In the genomic region with DNA sequence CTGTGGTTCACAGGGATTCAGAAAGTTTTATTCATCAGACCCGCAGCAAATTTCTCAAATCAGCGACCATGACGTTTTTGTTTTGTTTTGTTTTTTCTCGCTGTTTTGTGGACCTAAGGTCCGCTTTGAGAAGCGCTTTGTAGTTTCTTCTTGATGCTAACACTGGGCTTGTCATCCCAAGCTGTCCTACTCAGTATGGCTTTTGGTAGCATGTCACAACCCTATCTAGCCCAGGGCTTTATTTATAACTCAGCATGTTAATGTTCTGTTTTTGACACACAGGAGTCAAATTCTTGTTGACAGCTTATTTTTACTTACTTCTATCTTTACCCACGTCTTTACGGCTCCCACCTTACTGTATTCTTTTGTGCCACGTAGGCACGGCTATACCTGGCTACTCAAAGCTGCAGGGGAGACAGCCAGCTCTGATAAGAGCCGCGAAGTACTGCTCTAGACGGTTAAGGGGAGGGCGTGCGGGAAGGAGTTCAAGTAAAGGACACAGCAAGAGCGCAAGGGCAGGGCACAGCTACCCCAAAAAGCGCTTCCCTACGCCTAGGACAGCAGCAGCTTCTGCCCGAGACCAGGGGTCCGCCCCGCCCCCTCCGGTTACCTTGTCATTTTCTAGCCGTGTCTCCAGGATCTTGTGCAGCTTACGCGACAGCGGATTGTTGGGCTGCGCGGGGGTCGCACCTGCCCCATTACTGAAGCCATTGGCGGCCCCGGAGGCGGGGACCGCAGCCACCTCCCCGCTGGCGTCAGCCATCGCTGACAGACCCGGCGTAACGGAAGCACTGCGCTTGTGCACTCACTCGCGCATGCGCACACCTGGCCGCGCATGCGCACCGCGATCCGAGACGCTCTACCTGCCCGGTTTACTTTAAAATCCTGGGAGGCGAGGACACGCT, we compare ENCODE assay signal across 8 mouse cellular contexts. TPM values are rescaled to one million over a fixed set of nuclear protein-coding genes. Genes with fewer than 3 reads are reported as not detected.
DNase-seq lines count a peak whose midpoint lies in the region; ATAC-seq and TF ChIP-seq lines count a peak whose summit lies in the region.

Gene Cog6 (minus strand): TSS at position 802 of the 905 bp plus-strand sequence.

- H3K9ac ChIP-seq in MEL (ENCODE audit: control insufficient read depth, low read depth, low read length, poor library complexity, severe bottlenecking): peak within 1 kb of the TSS; percentile 79
- peak within 1 kb of the TSS; percentile 77 for H3K9ac ChIP-seq in lung, embryonic 16.5 days (ENCODE audit: low read length)

- H3K4me2 ChIP-seq in lung, embryonic 16.5 days (ENCODE audit: low read depth, low read length): peak within 1 kb of the TSS; percentile 83

- no peaks in the 10 kb centered on the region for H3K27me3 ChIP-seq in MEL (ENCODE audit: control insufficient read depth in 1 of 2, insufficient read depth in 2 of 2, low read length in 2 of 2)
- no peaks in the 10 kb centered on the region for H3K27me3 ChIP-seq in cerebellum, adult 2 months (ENCODE audit: control insufficient read depth, insufficient read depth, low read length)
- no peaks in the 10 kb centered on the region for H3K27me3 ChIP-seq in lung, embryonic 16.5 days (ENCODE audit: control insufficient read depth, insufficient read depth, low read depth, low read length)

- peak; percentile 91 for DNase-seq in MEL (ENCODE audit: low read depth, low spot score)
- DNase-seq in cerebellum, adult 2 months: peak; percentile 87 to 90
- DNase-seq in forelimb bud, embryonic 11.5 days (ENCODE audit: low read depth, low spot score): peak; percentile 94
- DNase-seq in layer of hippocampus, adult 9-10 months (ENCODE audit: low spot score): peak; percentile 41
- peak; percentile 62 for DNase-seq in ovary, postnatal 10 days (ENCODE audit: low spot score)
- DNase-seq in thymus, postnatal 10 days (ENCODE audit: low spot score in 2 of 2): peak; percentile 80 to 85

- peak; percentile 81 to 85 for TF ChIP-seq POLR2A in MEL (IDR thresholded peaks at IDR 0.05; ENCODE audit: control insufficient read depth in 1 of 2, insufficient read depth in 1 of 2, low read depth in 1 of 2, low read length in 2 of 2, poor library complexity in 1 of 2)
- peak; percentile 92 for TF ChIP-seq POLR2A in cerebellum, adult 2 months (IDR thresholded peaks at IDR 0.05; ENCODE audit: borderline replicate concordance, insufficient read depth, low read length)

- peak; percentile 91 to 98 for ATAC-seq in hematopoietic stem cell, adult 5-6 weeks (replicated peaks in 1 of 2; ENCODE audit: insufficient read depth in 1 of 2, low FRiP score in 2 of 2, low TSS enrichment in 1 of 2, low read depth in 1 of 2, poor library complexity in 2 of 2, severe bottlenecking in 2 of 2)
- peak; percentile 94 for ATAC-seq in lung, embryonic 16.5 days (ENCODE audit: low read depth)

- H3K36me3 ChIP-seq in MEL (ENCODE audit: control insufficient read depth in 1 of 2, insufficient read depth in 2 of 2, low read length in 2 of 2): peaks cover 0 to 8% of the 10 kb centered on the region in 2 experiments; a peak in 3 of 4 replicates
- peaks cover 10% of the 10 kb centered on the region for H3K36me3 ChIP-seq in lung, embryonic 16.5 days (ENCODE audit: control insufficient read depth, insufficient read depth, low read length)

- H3K27ac ChIP-seq in MEL (ENCODE audit: control insufficient read depth, low read depth, low read length): peak within 1 kb of the TSS; percentile 53
- H3K27ac ChIP-seq in cerebellum, adult 2 months (ENCODE audit: insufficient read depth, low read length): peak within 1 kb of the TSS; percentile 71; the same call in 1 of the 2 replicates
- H3K27ac ChIP-seq in lung, embryonic 16.5 days (ENCODE audit: low read length): peak within 1 kb of the TSS; percentile 80

- peak within 1 kb of the TSS; percentile 80 to 85 for H3K4me3 ChIP-seq in MEL (ENCODE audit: control insufficient read depth in 1 of 2, insufficient read depth in 1 of 2, low read depth in 2 of 2, low read length in 2 of 2)
- H3K4me3 ChIP-seq in cerebellum, adult 2 months (replicated peaks; ENCODE audit: insufficient read depth, low read depth, low read length): peak within 1 kb of the TSS; percentile 92
- peak within 1 kb of the TSS; percentile 85 for H3K4me3 ChIP-seq in lung, embryonic 16.5 days (ENCODE audit: low read length)

- no peak for TF ChIP-seq RAD21 in MEL (IDR thresholded peaks at IDR 0.05; ENCODE audit: low read depth, low read length)

- no peaks in the 10 kb centered on the region for H3K9me3 ChIP-seq in MEL (replicated peaks; ENCODE audit: insufficient read depth, low read length)
- H3K9me3 ChIP-seq in lung, embryonic 16.5 days (ENCODE audit: control insufficient read depth, low read length): no peaks in the 10 kb centered on the region

- no peak for TF ChIP-seq CTCF in MEL (IDR thresholded peaks at IDR 0.05 in 2 of 3, conservative IDR thresholded peaks at IDR 0.05 in 1 of 3; ENCODE audit: control insufficient read depth in 1 of 3, insufficient read depth in 1 of 3, low read depth in 2 of 3, low read length in 3 of 3, poor library complexity in 1 of 3, severe bottlenecking in 1 of 3)
- TF ChIP-seq CTCF in cerebellum, adult 2 months (IDR thresholded peaks at IDR 0.05; ENCODE audit: borderline replicate concordance, insufficient read depth, low read depth, low read length): no peak

- 3% methylated on average over 53 of the region's 53 CpGs for WGBS in cerebellum, adult 2 months
- 3% methylated on average over 53 of the region's 53 CpGs for WGBS in lung, embryonic 16.5 days

- TF ChIP-seq EP300 in MEL (IDR thresholded peaks at IDR 0.05; ENCODE audit: low read depth in 1 of 2, low read length in 2 of 2): no peak

- H3K4me1 ChIP-seq in MEL (ENCODE audit: control insufficient read depth in 1 of 2, insufficient read depth in 2 of 2, low read length in 2 of 2): peaks cover 4 to 5% of the 10 kb centered on the region in 2 experiments; a peak in 2 of 4 replicates
- H3K4me1 ChIP-seq in cerebellum, adult 2 months (ENCODE audit: control insufficient read depth, insufficient read depth, low read length): peaks cover 5% of the 10 kb centered on the region
- no peaks in the 10 kb centered on the region; the same call in 1 of the 2 replicates for H3K4me1 ChIP-seq in lung, embryonic 16.5 days (replicated peaks; ENCODE audit: control insufficient read depth, insufficient read depth, low read length)

- H3K79me2 ChIP-seq in MEL (ENCODE audit: control insufficient read depth, insufficient read depth, low read length, poor library complexity): no peaks in the 10 kb centered on the region; the same call in 1 of the 2 replicates

TF ChIP-seq in MEL, 35 proteins besides CTCF, POLR2A, EP300 and RAD21:
- no peak for TF ChIP-seq CHD2 (IDR thresholded peaks at IDR 0.05; ENCODE audit: low read length)
- no peak for TF ChIP-seq ZC3H11A (IDR thresholded peaks at IDR 0.05; ENCODE audit: low read depth, low read length)
- TF ChIP-seq MAX (IDR thresholded peaks at IDR 0.05; ENCODE audit: low read length): no peak; the same call in 1 of the 2 replicates
- no peak for TF ChIP-seq GABPA (IDR thresholded peaks at IDR 0.05; ENCODE audit: low read depth, low read length)
- 0 out of 2 replicates have a peak, but pooled peaks have one; percentile 32 for TF ChIP-seq MXI1 (IDR thresholded peaks at IDR 0.05; ENCODE audit: low read depth, low read length)
- TF ChIP-seq TBP (IDR thresholded peaks at IDR 0.05; ENCODE audit: low read depth, low read length): peak; percentile 71
- peak; percentile 87 for TF ChIP-seq HCFC1 (IDR thresholded peaks at IDR 0.05; ENCODE audit: low read depth, low read length)
- peak; percentile 30; the same call in 1 of the 2 replicates for TF ChIP-seq SIN3A (IDR thresholded peaks at IDR 0.05; ENCODE audit: low read length)
- peak; percentile 72; the same call in 1 of the 2 replicates for TF ChIP-seq ZMIZ1 (IDR thresholded peaks at IDR 0.05; ENCODE audit: low read depth, low read length)
- peak; percentile 81 for TF ChIP-seq NELFE (IDR thresholded peaks at IDR 0.05; ENCODE audit: low read depth, low read length)
- no peak for TF ChIP-seq RCOR1 (IDR thresholded peaks at IDR 0.05; ENCODE audit: low read depth, low read length)
- TF ChIP-seq UBTF (IDR thresholded peaks at IDR 0.05; ENCODE audit: borderline replicate concordance, insufficient read depth, low read depth, low read length): no peak
- peak; percentile 58; the same call in 1 of the 2 replicates for TF ChIP-seq ELF1 (IDR thresholded peaks at IDR 0.05; ENCODE audit: low read depth, low read length)
- TF ChIP-seq BHLHE40 (IDR thresholded peaks at IDR 0.05; ENCODE audit: borderline replicate concordance, low read depth, low read length): no peak
- peak; percentile 91 for TF ChIP-seq NRF1 (IDR thresholded peaks at IDR 0.05; ENCODE audit: insufficient read depth, low read depth, low read length, poor library complexity, severe bottlenecking)
- TF ChIP-seq GATA1 (IDR thresholded peaks at IDR 0.05; ENCODE audit: low read depth, low read length): peak; percentile 44; the same call in 1 of the 2 replicates
- no peak for TF ChIP-seq MEF2A (IDR thresholded peaks at IDR 0.05; ENCODE audit: extremely low read depth, insufficient replicate concordance, low read depth, low read length, poor library complexity, severe bottlenecking)
- no peak for TF ChIP-seq TAL1 (IDR thresholded peaks at IDR 0.05; ENCODE audit: low read length)
- TF ChIP-seq USF1 (IDR thresholded peaks at IDR 0.05; ENCODE audit: low read depth, low read length): no peak
- TF ChIP-seq ETS1 (IDR thresholded peaks at IDR 0.05; ENCODE audit: low read depth, low read length): no peak
- TF ChIP-seq TCF12 (IDR thresholded peaks at IDR 0.05; ENCODE audit: low read depth, low read length): 0 out of 2 replicates have a peak, but pooled peaks have one; percentile 16
- TF ChIP-seq POLR2AphosphoS2 (IDR thresholded peaks at IDR 0.05; ENCODE audit: low read length): peak; percentile 39; the same call in 1 of the 2 replicates

RNA-seq across cellular contexts. Expression of gene Cog6, which starts in this region (rescaled TPM):
- 15.6 and 16.6 TPM in 2 replicates for total RNA-seq in MEL (2012; rRNA removed)
- 10 to 100 TPM in 1 of 2 experiments, not detected in 1; 21.6 TPM for polyA plus RNA-seq in MEL (2012; ENCODE audit: insufficient read depth in 1 of 2, insufficient read length in 2 of 2, low read depth in 1 of 2, low replicate concordance in 2 of 2, missing spikeins in 1 of 2)
- polyA plus RNA-seq in cerebellum, adult 2 months (2012; rRNA removed): 43.8 and 44.0 TPM in 2 replicates
- 22.0 and 51.5 TPM in 2 replicates for total RNA-seq in hematopoietic stem cell, adult 5-6 weeks (2017)
- polyA plus RNA-seq in lung, embryonic 16.5 days (2015; fragmentation: Nextera tagmentation; extraction: Ambion mirVana): 46.7 and 48.1 TPM in 2 replicates

Comparison
In these comparisons a context has a peak if more than half of its experiments do, and no peak if none do; other contexts are left out.
1. Peak in every context shown above with its lines: DNase-seq, ATAC-seq, H3K4me3 ChIP-seq and H3K27ac ChIP-seq.
2. DNase-seq: peak in every context shown above with its lines; median percentile 94 in forelimb bud, embryonic 11.5 days; 91 in MEL; 88 in cerebellum, adult 2 months; 82 in thymus, postnatal 10 days; 62 in ovary, postnatal 10 days; 41 in layer of hippocampus, adult 9-10 months.